Mouse (Mus musculus): ENCODE measurements around the gene Mynn. TPM values are rescaled to one million over a fixed set of nuclear protein-coding genes. Genes with fewer than 3 reads are reported as not detected.

Gene Mynn
- 1.5 and 3.3 TPM in 2 replicates for polyA plus RNA-seq (2012; rRNA removed)

DNA sequence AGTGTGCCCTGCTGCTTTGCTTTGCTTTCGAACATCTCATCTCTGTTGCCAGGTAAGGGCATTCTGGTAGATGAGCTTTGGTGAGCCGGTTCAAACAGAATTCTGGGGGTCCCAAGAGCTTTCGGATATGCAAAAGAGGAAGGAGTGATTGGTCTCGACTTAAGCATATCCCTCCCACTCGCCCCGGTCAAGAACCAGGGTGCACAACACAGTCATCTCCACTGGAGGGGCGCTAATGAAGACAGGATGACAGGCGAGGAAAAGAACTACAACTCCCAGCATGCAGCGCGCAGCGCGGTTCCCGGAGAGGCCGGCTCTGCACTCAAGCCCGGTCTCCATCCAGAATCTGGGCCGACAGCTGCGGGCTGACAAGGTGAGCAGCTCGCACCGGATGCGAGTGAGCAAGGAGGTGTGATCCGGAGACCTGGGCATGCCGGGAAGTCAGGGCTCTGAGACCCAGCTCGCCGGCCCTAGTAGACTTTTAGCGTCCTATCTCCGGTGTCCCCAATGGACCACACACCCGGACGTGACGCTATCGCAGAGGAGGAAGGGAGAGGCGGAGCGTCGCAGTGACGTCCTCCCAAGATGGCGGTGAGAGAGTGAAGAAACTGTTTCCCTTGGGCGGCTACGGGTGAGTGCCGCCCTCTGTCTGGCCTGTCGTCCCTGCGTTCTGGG is at the start of gene Mynn:
TSS of gene Mynn (plus strand) at position 1 of the 675 bp plus-strand sequence.

DNA sequence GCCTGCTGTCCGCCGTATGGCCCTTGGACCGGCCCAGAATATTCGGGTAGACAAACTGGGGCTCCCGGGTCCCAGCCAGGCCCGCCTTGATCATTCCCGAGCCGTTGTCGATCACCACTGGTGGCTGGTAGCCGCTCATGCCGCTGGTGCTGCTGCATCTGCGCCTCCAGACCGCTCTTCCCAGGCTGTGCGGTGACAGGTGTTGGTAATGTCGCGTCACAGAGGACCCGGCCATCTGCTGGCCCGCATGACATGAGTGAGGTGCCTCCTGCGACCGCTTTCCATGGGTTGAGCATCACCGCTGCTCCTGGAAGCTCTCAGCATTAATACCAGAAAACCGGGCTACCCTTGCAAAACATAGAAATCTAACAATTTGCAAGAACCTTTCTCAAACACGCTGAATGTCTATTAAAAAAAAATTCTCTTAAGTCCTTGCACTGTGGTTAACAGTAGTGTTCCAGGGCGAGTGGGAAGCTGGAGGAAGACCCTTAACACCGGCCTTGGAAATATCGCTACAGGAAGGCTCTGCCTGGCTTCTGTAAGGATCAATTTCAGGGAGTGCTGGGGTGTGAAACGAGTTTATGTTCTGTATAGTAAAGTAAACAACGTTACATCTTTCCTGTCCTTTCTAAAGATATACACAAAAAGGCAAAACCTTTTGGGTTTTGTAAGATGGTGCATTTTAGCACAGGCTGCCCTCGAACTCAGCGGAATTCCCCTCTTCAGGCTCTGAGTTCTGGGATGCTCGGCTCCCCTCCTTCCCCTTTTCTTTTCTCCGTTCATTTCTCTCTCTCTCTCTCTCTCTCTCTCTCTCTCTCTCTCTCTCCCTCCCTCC is 1.9 kb upstream of the Mynn start, which contains the start of gene Actrt3:
TSS of gene Actrt3 (minus strand) at position 229 of the 835 bp plus-strand sequence.

DNA sequence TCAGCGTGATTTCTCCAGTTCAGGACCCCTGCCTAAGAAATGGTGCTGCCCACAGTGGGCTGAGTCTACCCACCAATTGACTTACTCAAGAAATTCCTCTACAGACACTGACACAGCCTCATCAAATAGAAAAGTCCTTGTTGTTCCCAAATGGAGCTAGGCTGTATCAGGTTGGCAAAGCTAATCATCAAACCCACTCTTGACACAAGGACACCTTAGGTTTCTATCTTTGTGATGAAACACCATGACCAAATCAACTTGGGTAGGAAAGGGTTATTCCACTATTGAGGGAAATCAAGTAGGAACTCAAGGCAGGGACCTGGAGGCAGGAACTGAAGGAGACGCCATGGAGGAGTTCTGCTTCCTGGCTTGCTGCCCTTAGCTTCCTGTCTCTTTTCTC is 42.3 kb downstream of the Mynn start, which contains the start of gene Lrriq4:
TSS of gene Lrriq4 (plus strand) at position 301 of the 400 bp plus-strand sequence.

DNA sequence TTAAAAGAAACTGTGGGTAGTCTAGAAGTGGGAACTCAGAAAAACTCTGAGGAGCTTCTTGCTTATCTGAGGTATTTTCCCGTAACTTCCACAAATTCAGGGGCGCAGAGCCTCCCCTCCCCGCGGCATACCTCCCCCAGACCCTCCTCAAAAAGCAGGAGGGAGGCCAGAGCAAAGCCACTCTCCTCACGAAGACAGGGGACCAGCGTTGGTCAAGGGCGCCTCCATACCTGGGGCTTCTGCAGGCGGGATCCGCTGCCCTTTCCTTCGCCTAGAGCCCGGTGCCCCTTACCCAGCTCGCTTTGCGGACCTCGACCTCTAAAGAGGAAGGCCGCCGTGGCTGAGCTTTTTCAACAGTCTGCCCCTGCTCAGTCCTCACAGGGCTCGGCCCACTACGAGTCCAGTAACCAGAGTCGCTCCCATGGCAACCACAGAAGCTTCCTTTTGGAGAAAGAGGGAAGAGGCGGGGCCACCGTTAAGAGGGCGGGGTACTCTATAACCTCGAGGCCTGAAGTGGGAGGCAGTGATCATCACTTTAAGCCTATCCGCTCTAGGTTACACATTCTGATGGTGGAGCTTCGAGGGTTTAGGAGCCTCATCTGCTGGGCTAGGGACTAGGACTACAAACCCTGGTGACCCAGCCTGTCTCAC is 45.7 kb downstream of the Mynn start, which contains the start of gene Lrrc34:
TSS of gene Lrrc34 (minus strand) at position 430 of the 651 bp plus-strand sequence.

Other genes starting within 250 kb of the Mynn start
- 5.2 and 8.6 TPM in 2 replicates for gene Mecom, start 54.1 kb upstream of the Mynn start, polyA plus RNA-seq (2012; rRNA removed)
- not detected in 2 replicates for gene Actrt3, start 2.1 kb upstream of the Mynn start, polyA plus RNA-seq (2012; rRNA removed)
- not detected in 2 replicates for gene Lrriq4, start 42.4 kb downstream of the Mynn start, polyA plus RNA-seq (2012; rRNA removed)
- gene Lrrc34, start 45.8 kb downstream of the Mynn start, polyA plus RNA-seq (2012; rRNA removed): not detected in 2 replicates
- gene Lrrc31, start 97.8 kb downstream of the Mynn start, polyA plus RNA-seq (2012; rRNA removed): 1.5 and 2.6 TPM in 2 replicates
- not detected in 2 replicates for gene Samd7, start 144.2 kb downstream of the Mynn start, polyA plus RNA-seq (2012; rRNA removed)
- 3.8 and 5.9 TPM in 2 replicates for gene Sec62, start 190.8 kb downstream of the Mynn start, polyA plus RNA-seq (2012; rRNA removed)

All from stomach, adult 2 months (tissue).